Mouse (Mus musculus): ENCODE measurements at regions not wholly inside any gene's neighbourhood (a gene's known extent, or its start where the extent isn't known, plus 50 kb on each side); places are given as distances from the start of the nearest gene placed in this dataset.

- H3K36me3 ChIP-seq (ENCODE audit: control insufficient read depth in 1 of 2, insufficient read depth in 2 of 2, low read length in 2 of 2) = no peaks in the 10 kb centered on the region
- H3K27me3 ChIP-seq (ENCODE audit: control insufficient read depth in 1 of 2, insufficient read depth in 2 of 2, low read length in 2 of 2) = no peaks in the 10 kb centered on the region
- no peak overlapping the region for H3K27ac ChIP-seq (ENCODE audit: control insufficient read depth, low read depth, low read length)
- H3K9ac ChIP-seq (ENCODE audit: control insufficient read depth, low read depth, low read length, poor library complexity, severe bottlenecking) = no peak overlapping the region
- DNase-seq (ENCODE audit: low read depth, low spot score) = peak; percentile 4
- H3K4me1 ChIP-seq (ENCODE audit: control insufficient read depth in 1 of 2, insufficient read depth in 2 of 2, low read length in 2 of 2) = no peaks in the 10 kb centered on the region
- H3K4me3 ChIP-seq (ENCODE audit: control insufficient read depth in 1 of 2, insufficient read depth in 1 of 2, low read depth in 2 of 2, low read length in 2 of 2) = no peak overlapping the region
- H3K79me2 ChIP-seq (ENCODE audit: control insufficient read depth, insufficient read depth, low read length, poor library complexity) = no peaks in the 10 kb centered on the region
- H3K9me3 ChIP-seq (replicated peaks; ENCODE audit: insufficient read depth, low read length) = no peaks in the 10 kb centered on the region
- TF ChIP-seq TCF12 (IDR thresholded peaks at IDR 0.05; ENCODE audit: low read depth, low read length) (no peak), UBTF (IDR thresholded peaks at IDR 0.05; ENCODE audit: borderline replicate concordance, insufficient read depth, low read depth, low read length) (no peak), TBP (IDR thresholded peaks at IDR 0.05; ENCODE audit: low read depth, low read length) (no peak)
These were observed 2458.6 kb upstream of the Gm6569 start for GRCm38 (mm10) chr15:71375775-71376174.
